Mouse (Mus musculus): Measurements from ENCODE around the gene Slc25a23. TPM values are rescaled to one million over a fixed set of nuclear protein-coding genes. Genes with fewer than 3 reads are reported as not detected.
A peak's percentile ranks its signal among the peaks of the same experiment; 100 is the strongest.

The Slc25a23 gene
- polyA plus RNA-seq, 1 experiment, result 10.4 TPM

- peak within 1 kb of the TSS; percentile 60 for H3K27ac ChIP-seq (ENCODE audit: insufficient read depth, low read length)
- peaks cover 2% of the 10 kb centered on the region; the same call in 1 of the 2 replicates for H3K4me1 ChIP-seq (ENCODE audit: control insufficient read depth, insufficient read depth, low read length)
- H3K4me3 ChIP-seq (ENCODE audit: insufficient read depth, low read length), result peak within 1 kb of the TSS; percentile 97
- TF ChIP-seq CTCF (IDR thresholded peaks at IDR 0.05; ENCODE audit: borderline replicate concordance, insufficient read depth, low read length) (no peak), POLR2A (IDR thresholded peaks at IDR 0.05; ENCODE audit: low read depth, low read length) (peak; percentile 59; the same call in 1 of the 2 replicates)
These were observed 28.6 kb downstream of the Slc25a23 start, which contains the start of gene Khsrp for GRCm38 (mm10) chr17:57030931-57031660. TSS of gene Khsrp (minus strand) at chr17:57031522.

- H3K4me3 ChIP-seq (ENCODE audit: insufficient read depth, low read length), result peak overlapping the region; percentile 97
- H3K27ac ChIP-seq (ENCODE audit: insufficient read depth, low read length), result no peak overlapping the region
- peaks cover 2% of the 10 kb centered on the region; the same call in 1 of the 2 replicates for H3K4me1 ChIP-seq (ENCODE audit: control insufficient read depth, insufficient read depth, low read length)
- TF ChIP-seq POLR2A (IDR thresholded peaks at IDR 0.05; ENCODE audit: low read depth, low read length) (peak; percentile 46), CTCF (IDR thresholded peaks at IDR 0.05; ENCODE audit: borderline replicate concordance, insufficient read depth, low read length) (no peak)
These were observed 30.0 kb downstream of the Slc25a23 start for GRCm38 (mm10) chr17:57029691-57030090.

- H3K27ac ChIP-seq (ENCODE audit: insufficient read depth, low read length), result no peak overlapping the region
- TF ChIP-seq CTCF (IDR thresholded peaks at IDR 0.05; ENCODE audit: borderline replicate concordance, insufficient read depth, low read length) (no peak), POLR2A (IDR thresholded peaks at IDR 0.05; ENCODE audit: low read depth, low read length) (no peak)
- no peak overlapping the region for H3K4me3 ChIP-seq (ENCODE audit: insufficient read depth, low read length)
- peaks cover 2% of the 10 kb centered on the region; the same call in 1 of the 2 replicates for H3K4me1 ChIP-seq (ENCODE audit: control insufficient read depth, insufficient read depth, low read length)
These were observed 32.2 kb downstream of the Slc25a23 start for GRCm38 (mm10) chr17:57027471-57027870.

GRCm38 (mm10) chr17:57020960-57021359 is 38.7 kb downstream of the Slc25a23 start:
- H3K27ac ChIP-seq (ENCODE audit: insufficient read depth, low read length), result no peak overlapping the region
- H3K4me1 ChIP-seq (ENCODE audit: control insufficient read depth, insufficient read depth, low read length), result no peaks in the 10 kb centered on the region
- H3K4me3 ChIP-seq (ENCODE audit: insufficient read depth, low read length), result no peak overlapping the region
- no peak for TF ChIP-seq CTCF (IDR thresholded peaks at IDR 0.05; ENCODE audit: borderline replicate concordance, insufficient read depth, low read length)
- no peak for TF ChIP-seq POLR2A (IDR thresholded peaks at IDR 0.05; ENCODE audit: low read depth, low read length)

GRCm38 (mm10) chr17:57019693-57020092 is 40.0 kb downstream of the Slc25a23 start:
- TF ChIP-seq CTCF (IDR thresholded peaks at IDR 0.05; ENCODE audit: borderline replicate concordance, insufficient read depth, low read length), result no peak
- no peak for TF ChIP-seq POLR2A (IDR thresholded peaks at IDR 0.05; ENCODE audit: low read depth, low read length)
- Histone ChIP-seq H3K4me3 (ENCODE audit: insufficient read depth, low read length) (no peak overlapping the region), H3K27ac (ENCODE audit: insufficient read depth, low read length) (no peak overlapping the region), H3K4me1 (ENCODE audit: control insufficient read depth, insufficient read depth, low read length) (no peaks in the 10 kb centered on the region)

GRCm38 (mm10) chr17:57012245-57012795 is 47.3 kb downstream of the Slc25a23 start:
- no peaks in the 10 kb centered on the region for H3K4me1 ChIP-seq (ENCODE audit: control insufficient read depth, insufficient read depth, low read length)
- no peak for TF ChIP-seq CTCF (IDR thresholded peaks at IDR 0.05; ENCODE audit: borderline replicate concordance, insufficient read depth, low read length)
- TF ChIP-seq POLR2A (IDR thresholded peaks at IDR 0.05; ENCODE audit: low read depth, low read length), result no peak
- H3K27ac ChIP-seq (ENCODE audit: insufficient read depth, low read length), result no peak overlapping the region
- no peak overlapping the region; the same call in 1 of the 2 replicates for H3K4me3 ChIP-seq (ENCODE audit: insufficient read depth, low read length)

- no peak for TF ChIP-seq CTCF (IDR thresholded peaks at IDR 0.05; ENCODE audit: borderline replicate concordance, insufficient read depth, low read length)
- peak; percentile 98 for TF ChIP-seq POLR2A (IDR thresholded peaks at IDR 0.05; ENCODE audit: low read depth, low read length)
- no peaks in the 10 kb centered on the region for H3K4me1 ChIP-seq (ENCODE audit: control insufficient read depth, insufficient read depth, low read length)
- H3K4me3 ChIP-seq (ENCODE audit: insufficient read depth, low read length), result peak within 1 kb of the TSS; percentile 80
- peak within 1 kb of the TSS; percentile 63 for H3K27ac ChIP-seq (ENCODE audit: insufficient read depth, low read length)
These were observed 48.2 kb downstream of the Slc25a23 start, which contains the start of the genes Gtf2f1 and Gm17949 for GRCm38 (mm10) chr17:57011236-57012141. TSS of gene Gtf2f1 (minus strand) at chr17:57011288. TSS of gene Gm17949 (plus strand) at chr17:57011469.

- TF ChIP-seq CTCF (IDR thresholded peaks at IDR 0.05; ENCODE audit: borderline replicate concordance, insufficient read depth, low read length), result no peak
- no peak for TF ChIP-seq POLR2A (IDR thresholded peaks at IDR 0.05; ENCODE audit: low read depth, low read length)
These were observed 48.8 kb downstream of the Slc25a23 start for GRCm38 (mm10) chr17:57010911-57011235.

GRCm38 (mm10) chr17:57007137-57007905 is 52.3 kb downstream of the Slc25a23 start:
- TF ChIP-seq CTCF (IDR thresholded peaks at IDR 0.05; ENCODE audit: borderline replicate concordance, insufficient read depth, low read length) (peak; percentile 53; the same call in 1 of the 2 replicates), POLR2A (IDR thresholded peaks at IDR 0.05; ENCODE audit: low read depth, low read length) (no peak)
- Histone ChIP-seq H3K4me3 (ENCODE audit: insufficient read depth, low read length) (no peak overlapping the region), H3K27ac (ENCODE audit: insufficient read depth, low read length) (no peak overlapping the region), H3K4me1 (ENCODE audit: control insufficient read depth, insufficient read depth, low read length) (no peaks in the 10 kb centered on the region)

More at GRCm38 (mm10) chr17:57010911-57011235, 48.8 kb downstream of the Slc25a23 start:
- Histone ChIP-seq H3K4me1 (ENCODE audit: control insufficient read depth, insufficient read depth, low read length) (no peaks in the 10 kb centered on the region), H3K4me3 (ENCODE audit: insufficient read depth, low read length) (peak overlapping the region; percentile 80), H3K27ac (ENCODE audit: insufficient read depth, low read length) (peak overlapping the region; percentile 63)
